Mouse (Mus musculus) WW6 (cell line): ENCODE data around the gene Rarg.
"Not testable (repeated sequence)": the region's sequence is repeated elsewhere in the genome, so short reads cannot be mapped to it uniquely, and the experiment has no call there.

Experiments used
- DNase-seq: peaks from one replicate; pipeline ENCODE4 v3.0.0-alpha.2; 2013; ENCODE audit warnings: low read depth, low spot score

The Rarg gene

DNA sequence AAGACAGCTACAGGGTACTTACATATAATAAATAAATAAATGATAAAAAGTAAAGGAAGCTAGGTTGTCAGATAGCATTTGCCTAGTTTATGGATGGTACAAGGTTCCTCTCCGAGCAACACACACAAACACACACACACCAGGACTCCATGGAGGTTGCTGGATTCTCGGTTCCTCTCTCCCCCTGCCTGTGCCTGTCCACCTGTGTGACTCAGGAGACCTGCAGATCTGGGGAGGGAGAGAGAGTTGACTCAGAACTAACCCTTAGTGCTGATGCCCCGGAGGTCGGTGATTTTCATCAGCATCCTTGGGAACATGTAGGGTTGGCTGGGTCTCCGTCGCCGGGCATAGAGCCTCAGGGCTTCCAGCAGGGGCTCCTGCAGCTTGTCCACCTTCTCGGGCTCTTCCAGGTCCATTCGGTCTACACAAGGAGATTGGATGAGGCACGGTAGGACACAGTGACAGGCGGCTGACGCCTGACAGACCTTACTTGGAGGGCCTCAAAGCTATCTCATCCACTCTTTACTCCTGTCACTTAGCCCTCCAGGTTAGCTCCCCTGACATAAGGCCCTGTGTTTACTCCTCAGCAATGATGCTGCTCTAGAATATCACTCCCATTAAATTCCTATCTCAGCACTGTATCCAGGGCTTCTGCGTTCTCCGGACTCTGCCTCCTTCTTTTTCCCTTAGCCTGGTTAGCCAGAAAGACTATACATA lies 18.6 kb downstream of the Rarg start:
- no peak for DNase-seq

DNA sequence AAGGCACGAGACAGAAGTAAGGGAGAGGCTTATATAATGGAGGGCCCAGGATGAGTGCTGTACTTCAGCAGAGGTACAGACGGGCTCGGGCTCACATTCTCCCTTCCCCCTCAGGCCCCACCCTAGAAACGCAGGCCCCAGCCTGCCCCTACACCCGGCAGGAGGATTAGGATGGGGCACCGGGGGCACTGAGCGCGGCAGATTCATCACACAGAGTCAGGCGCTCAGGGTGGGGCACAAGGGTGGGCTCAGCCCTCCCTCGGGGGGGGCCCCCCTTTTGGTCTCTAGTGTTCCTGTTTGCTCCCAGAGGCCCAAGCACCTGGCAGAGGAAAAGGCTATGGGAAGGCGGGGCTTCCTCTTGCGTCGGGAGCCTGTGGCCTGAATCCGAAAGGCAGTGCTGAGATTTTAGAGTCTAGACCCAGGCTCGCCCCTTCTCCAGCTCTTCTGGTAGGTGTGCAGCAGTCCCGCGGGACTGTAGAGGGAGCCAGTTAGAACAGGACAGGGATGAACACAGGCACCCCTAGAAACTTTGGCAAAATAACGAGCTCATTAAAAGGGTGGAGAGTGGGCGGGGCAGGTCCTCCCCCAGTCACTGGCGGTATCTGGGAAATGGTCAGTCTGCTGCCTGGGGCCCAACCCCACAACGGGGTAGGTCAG lies 21.8 kb downstream of the Rarg start:
- no peak for DNase-seq

DNA sequence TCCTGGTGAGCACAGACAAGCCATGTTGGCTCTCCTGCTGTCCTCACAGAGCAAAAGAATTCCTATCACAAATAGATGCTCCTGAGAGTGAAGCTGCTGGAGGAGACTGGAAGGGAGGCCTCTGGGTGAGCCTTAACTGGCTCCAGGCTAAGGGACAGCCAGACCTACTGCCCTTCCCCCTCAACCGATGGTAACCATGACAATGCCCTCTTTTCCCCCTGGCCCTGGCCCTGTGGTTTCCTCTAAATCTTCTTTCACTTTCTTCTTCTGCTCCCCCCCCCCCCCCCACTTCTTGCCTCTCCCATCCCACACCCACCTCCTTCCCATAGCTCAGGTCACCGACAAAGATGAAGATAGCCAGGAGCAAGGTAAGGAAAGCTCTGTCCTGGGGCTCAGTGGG lies 23.4 kb downstream of the Rarg start:
- no peak for DNase-seq

- DNase-seq: no peak
Observed at GRCm38 (mm10) chr15:102232764-102233163, 24.6 kb downstream of the Rarg start.

GRCm38 (mm10) chr15:102231748-102232147 lies 25.6 kb downstream of the Rarg start, which contains the start of gene Itgb7:
Itgb7 (minus strand) TSS chr15:102231944.
- no peak for DNase-seq

DNA sequence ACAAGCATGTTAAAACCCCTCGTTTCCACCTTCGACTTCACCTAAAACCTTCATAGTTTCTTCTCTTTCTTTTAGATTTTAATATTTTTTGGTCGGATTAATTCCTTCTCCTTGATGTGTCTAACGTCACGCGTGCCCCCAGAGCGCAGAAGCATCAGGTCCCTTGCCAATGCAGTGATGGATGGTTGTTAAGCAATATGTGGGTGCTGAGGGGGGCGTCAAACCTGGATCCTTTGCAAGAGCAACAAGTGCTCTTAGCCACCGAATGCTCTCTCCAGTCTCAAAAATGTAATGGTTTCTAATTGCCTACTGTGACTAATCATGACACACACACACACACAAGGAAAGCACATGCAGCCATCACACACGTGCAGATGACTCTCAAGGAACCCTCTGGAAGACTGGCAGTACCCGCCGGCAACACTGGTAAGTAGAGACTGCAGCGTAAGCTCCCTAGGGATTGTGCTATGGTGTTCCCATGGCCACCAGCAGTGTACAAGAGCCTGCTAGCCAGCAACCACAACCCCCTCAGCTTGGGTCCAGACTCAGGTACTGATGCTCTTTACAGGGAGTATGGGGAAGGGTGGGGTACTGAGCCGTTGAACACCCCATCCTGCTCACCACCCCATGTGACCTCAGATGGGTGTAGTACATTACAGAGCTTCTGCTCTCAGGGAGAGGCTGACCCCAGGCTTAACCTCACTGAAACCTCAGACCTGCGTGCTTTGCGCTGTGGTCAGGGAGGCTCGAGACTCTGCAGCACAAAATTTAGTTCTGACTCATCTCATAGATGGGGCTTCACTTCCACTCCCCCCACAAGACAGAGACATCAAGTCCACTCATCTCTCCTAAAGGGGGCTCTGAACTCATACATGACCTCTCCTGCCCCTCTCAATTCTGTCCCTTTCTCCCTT lies 26.7 kb downstream of the Rarg start:
- DNase-seq: no peak

DNA sequence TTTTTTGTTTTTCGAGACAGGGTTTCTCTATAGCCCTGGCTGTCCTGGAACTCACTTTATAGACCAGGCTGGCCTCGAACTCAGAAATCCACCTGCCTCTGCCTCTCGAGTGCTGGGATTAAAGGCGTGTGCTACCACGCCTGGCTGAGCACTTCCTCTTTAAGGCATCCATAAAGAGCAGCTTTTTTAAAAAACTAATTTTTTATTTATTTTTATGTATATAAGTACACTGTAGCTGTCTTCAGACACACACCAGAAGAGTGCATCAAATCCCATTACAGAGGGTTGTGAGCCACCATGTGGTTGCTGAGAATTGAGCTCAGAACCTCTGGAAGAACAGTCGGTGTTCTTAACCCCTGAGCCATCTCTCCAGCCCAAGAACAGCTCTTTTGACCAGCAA lies 31.7 kb downstream of the Rarg start:
- DNase-seq: not testable (repeated sequence)

GRCm38 (mm10) chr15:102224992-102225617 lies 32.2 kb downstream of the Rarg start:
- DNase-seq: no peak

- DNase-seq: no peak
Observed at GRCm38 (mm10) chr15:102224186-102224991, 32.9 kb downstream of the Rarg start.

DNA sequence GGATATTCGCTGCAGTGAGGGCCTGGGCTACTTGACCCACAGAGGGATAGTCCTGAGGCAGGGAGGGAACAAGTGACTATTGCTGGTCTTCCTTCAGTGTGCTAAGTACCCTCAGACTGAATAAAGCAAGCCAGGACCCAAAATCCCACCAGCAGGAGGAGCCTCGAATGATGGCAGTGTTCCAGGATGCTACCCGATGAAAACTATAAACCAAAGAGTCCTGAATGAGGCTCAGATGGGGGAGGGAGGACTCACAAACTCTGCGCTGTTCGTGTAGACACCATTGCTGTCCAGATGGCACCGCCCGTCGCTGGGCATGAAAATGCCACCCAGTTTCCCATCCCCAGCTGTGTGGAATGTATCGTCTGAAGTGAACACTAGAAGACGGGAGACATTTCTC lies 34.9 kb downstream of the Rarg start:
- no peak for DNase-seq

DNA sequence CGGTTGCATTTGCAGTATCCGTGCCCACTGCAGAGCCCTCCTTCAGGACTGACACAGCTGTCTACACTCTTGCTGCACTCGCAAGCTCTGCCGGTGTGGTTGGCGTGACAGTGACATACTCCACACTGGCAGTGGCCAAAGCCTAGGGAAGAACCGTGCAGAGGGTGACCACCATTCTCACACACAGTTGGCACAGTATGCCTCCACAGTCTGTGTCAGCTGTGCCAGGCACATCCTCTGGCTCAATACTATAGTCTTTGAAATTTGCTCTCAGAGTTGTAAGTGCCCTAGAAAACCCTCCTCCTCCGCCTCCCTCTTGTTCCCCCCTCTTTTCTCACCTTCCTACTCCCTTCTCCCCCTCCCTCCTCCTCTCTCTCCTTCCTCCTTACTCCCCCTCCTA lies 40.0 kb downstream of the Rarg start:
- DNase-seq: no peak

GRCm38 (mm10) chr15:102216459-102217228 lies 40.7 kb downstream of the Rarg start:
- no peak for DNase-seq

DNA sequence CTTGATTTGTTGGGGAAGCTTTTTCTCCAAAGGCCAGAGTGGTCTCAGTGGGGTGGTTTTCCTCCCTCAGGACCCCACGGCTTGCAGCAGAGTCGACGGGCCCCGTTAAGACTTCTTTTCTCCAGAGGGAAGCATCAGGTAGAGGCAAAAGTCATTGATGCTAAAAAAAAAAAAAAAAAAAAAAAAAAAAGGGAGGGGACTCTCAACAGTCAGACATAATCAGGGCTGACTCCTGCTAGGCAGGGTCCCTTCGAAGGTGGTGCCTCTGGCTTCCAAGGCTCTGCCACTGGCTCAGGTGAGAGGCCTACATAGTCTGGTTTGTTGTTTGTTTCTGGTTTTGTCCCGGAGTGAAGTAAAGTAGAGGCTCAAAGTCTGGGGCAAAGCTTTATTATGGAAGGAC lies 41.7 kb downstream of the Rarg start:
- DNase-seq: no peak

DNA sequence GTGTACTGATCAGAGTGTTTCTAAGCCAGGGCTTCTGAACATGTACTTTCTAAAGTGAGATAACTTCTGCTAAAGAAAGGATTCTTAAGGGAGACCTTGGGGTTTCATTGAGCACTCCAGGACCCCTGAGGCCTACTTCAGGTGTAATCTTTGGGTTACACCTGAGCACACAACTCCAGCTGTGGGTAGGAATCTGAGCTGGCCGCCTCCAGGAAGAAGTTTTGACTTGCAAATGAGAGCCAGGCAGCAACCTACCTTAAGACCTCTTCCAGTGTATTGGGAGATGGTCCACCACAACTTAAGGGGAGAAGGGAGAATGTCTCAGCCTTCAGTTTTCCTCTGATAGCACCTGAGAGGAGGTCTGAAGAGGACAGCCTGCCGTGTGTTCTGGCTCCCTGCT lies 43.2 kb downstream of the Rarg start:
- no peak for DNase-seq

DNA sequence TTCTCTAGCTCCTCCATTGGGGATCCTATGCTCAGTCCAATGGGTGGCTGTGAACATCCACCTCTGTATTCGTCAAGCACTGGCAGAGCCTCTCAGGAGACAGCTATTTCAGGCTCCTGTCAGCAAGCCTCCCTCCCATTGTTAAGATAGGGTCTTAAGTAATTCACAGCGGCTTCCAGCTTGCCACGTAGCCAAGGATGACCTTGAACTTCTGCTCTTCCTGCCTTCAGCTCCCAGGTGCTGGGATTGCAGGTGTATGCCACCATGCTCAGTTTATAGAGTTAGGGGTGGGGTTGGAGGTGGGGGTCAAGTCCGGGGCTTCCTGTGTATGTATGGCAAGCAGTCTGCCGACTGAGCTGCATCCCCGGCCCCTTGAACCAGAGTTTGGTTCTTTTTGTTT lies 45.4 kb downstream of the Rarg start:
- no peak for DNase-seq

GRCm38 (mm10) chr15:102210816-102211215 lies 46.5 kb downstream of the Rarg start:
- DNase-seq: no peak

DNA sequence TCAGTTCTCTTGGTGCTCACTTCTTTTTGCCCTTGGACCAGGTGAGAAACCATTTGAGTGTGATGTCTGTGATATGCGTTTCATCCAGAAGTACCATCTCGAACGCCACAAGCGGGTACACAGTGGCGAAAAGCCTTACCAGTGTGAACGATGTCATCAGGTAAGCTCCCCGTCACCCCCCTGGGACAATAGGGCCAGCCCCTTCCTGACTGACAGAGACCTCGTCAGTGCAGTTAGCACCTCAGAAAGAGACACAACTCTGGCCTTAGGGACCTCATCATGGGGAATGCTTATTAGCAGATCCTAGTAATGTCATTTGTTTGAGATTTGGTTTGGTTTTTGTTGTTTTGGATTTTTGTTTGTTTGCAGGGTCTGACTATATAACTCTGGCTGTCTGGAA lies 48.2 kb downstream of the Rarg start:
- no peak for DNase-seq

- no peak for DNase-seq
Observed at GRCm38 (mm10) chr15:102208092-102208561, 49.2 kb downstream of the Rarg start.

- no peak for DNase-seq
Observed at GRCm38 (mm10) chr15:102207351-102207750, 50.0 kb downstream of the Rarg start.

DNA sequence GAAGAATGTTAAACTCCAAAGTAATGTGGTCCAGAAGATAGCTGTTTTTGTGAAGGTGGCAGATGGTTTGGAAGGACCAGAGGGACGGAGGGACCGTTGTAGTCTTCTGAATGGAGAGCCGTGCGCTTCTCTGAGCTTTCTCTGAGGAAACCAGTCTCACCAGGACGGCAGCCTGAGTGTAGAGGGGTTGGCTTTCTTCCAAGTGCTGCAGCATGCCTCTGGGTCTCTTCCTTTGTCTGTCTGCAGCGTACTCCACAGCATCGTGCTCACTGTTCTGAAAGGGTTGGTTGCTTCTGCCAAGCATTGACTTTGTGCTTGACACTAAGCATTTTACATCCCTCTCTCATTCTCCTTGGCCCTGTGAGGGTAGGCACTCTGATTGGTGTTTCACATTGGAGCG lies 51.5 kb downstream of the Rarg start:
- DNase-seq: no peak
